Mouse (Mus musculus) kidney, embryonic 16.5 days (tissue): ENCODE data around the gene Zcchc2. TPM values are rescaled to one million over a fixed set of nuclear protein-coding genes. Genes with fewer than 3 reads are reported as not detected.

Experiments
- ATAC-seq: fragments of 200-750 bp; cut with Nextera tagmentation; 2 replicates; pipeline ENCODE4 v1.8.0; 2017; ENCODE audit warnings: moderate TSS enrichment; ENCODE audit not compliant: low FRiP score, low TSS enrichment
- H3K27ac ChIP-seq: fragments of 300-500 bp; sonication (generic); 2 replicates; pipeline ENCODE4 v1.5.1; 2014; ENCODE audit warnings: low read length
- H3K27me3 ChIP-seq: fragments of 300-500 bp; sonication (generic); 2 replicates; pipeline ENCODE4 v1.6.1; 2014; ENCODE audit warnings: low read length, control low read depth, mixed read lengths; ENCODE audit not compliant: insufficient read depth
- H3K36me3 ChIP-seq: fragments of 300-500 bp; sonication (generic); 2 replicates; pipeline ENCODE4 v1.6.1; 2014; ENCODE audit warnings: low read length, control low read depth, mixed read lengths; ENCODE audit not compliant: insufficient read depth
- H3K4me1 ChIP-seq: fragments of 300-500 bp; sonication (generic); 2 replicates; pipeline ENCODE4 v1.6.1; 2014; ENCODE audit warnings: low read length, control low read depth, mixed read lengths; ENCODE audit not compliant: insufficient read depth
- H3K4me2 ChIP-seq: fragments of 300-500 bp; sonication (generic); replicated peaks from 2 replicates; pipeline ENCODE4 v1.6.1; 2014; ENCODE audit warnings: low read depth, low read length
- H3K4me3 ChIP-seq: fragments of 300-500 bp; sonication (generic); 2 replicates; pipeline ENCODE4 v1.5.1; 2014; ENCODE audit warnings: mild to moderate bottlenecking, low read length
- H3K9ac ChIP-seq: fragments of 300-500 bp; sonication (generic); replicated peaks from 2 replicates; pipeline ENCODE4 v1.6.1; 2014; ENCODE audit warnings: low read length
- H3K9me3 ChIP-seq: fragments of 300-500 bp; sonication (generic); 2 replicates; pipeline ENCODE4 v1.6.1; 2016; ENCODE audit warnings: low read length, control low read depth
- WGBS: fragments of 180-500 bp; shearing (Covaris S2); extraction: QIAGEN DNeasy Blood & Tissue Kit; methylation state at CpG from one replicate; pipeline ENCODE4 v1.1.7; 2014; 5-methylcytosine and 5-hydroxymethylcytosine counted together
- polyA plus RNA-seq: library from polyadenylated mRNA; unstranded; fragments of >200 nt; fragmentation: Nextera tagmentation; extraction: Ambion mirVana; gene quantifications from 2 replicates; pipeline ENCODE4 v1.2.1, GENCODE M21; 2015

Zcchc2 gene
- polyA plus RNA-seq, 1 experiment from 2014 or later, result 3.0 TPM

GRCm38 (mm10) chr1:106054978-106055377, 64.8 kb downstream of the Zcchc2 start:
- no peak overlapping the region for H3K4me3 ChIP-seq
- no peak overlapping the region for H3K27ac ChIP-seq
- no peaks in the 10 kb centered on the region for H3K27me3 ChIP-seq
- WGBS, result 69% methylated on average over 6 of the region's 6 CpGs
- no peak overlapping the region for H3K9ac ChIP-seq
- no peak for ATAC-seq
- H3K4me1 ChIP-seq, result no peaks in the 10 kb centered on the region
- no peaks in the 10 kb centered on the region for H3K9me3 ChIP-seq
- no peaks in the 10 kb centered on the region for H3K36me3 ChIP-seq
- H3K4me2 ChIP-seq, result no peak overlapping the region

- no peak overlapping the region for H3K9ac ChIP-seq
- no peak overlapping the region for H3K4me3 ChIP-seq
- H3K27me3 ChIP-seq, result no peaks in the 10 kb centered on the region
- no peaks in the 10 kb centered on the region for H3K9me3 ChIP-seq
- H3K36me3 ChIP-seq, result no peaks in the 10 kb centered on the region
- no peak overlapping the region for H3K27ac ChIP-seq
- WGBS, result 72% methylated on average over 5 of the region's 5 CpGs
- H3K4me2 ChIP-seq, result no peak overlapping the region
- no peak for ATAC-seq
- H3K4me1 ChIP-seq, result no peaks in the 10 kb centered on the region
These were observed 68.1 kb downstream of the Zcchc2 start for GRCm38 (mm10) chr1:106058355-106058754.

GRCm38 (mm10) chr1:106059516-106060277, 69.5 kb downstream of the Zcchc2 start:
- Histone ChIP-seq H3K27me3 (no peaks in the 10 kb centered on the region), H3K27ac (no peak overlapping the region), H3K4me3 (no peak overlapping the region), H3K9ac (no peak overlapping the region), H3K4me1 (no peaks in the 10 kb centered on the region), H3K36me3 (no peaks in the 10 kb centered on the region), H3K9me3 (no peaks in the 10 kb centered on the region), H3K4me2 (no peak overlapping the region)
- 77% methylated on average over 4 of the region's 4 CpGs for WGBS
- ATAC-seq, result no peak

- Histone ChIP-seq H3K4me1 (no peaks in the 10 kb centered on the region; the same call in 1 of the 2 replicates), H3K4me2 (no peak overlapping the region), H3K27me3 (no peaks in the 10 kb centered on the region), H3K27ac (no peak overlapping the region), H3K4me3 (no peak overlapping the region), H3K36me3 (no peaks in the 10 kb centered on the region), H3K9ac (no peak overlapping the region), H3K9me3 (no peaks in the 10 kb centered on the region)
- WGBS, result 83% methylated on average over 4 of the region's 4 CpGs
- ATAC-seq, result no peak
These were observed 71.1 kb downstream of the Zcchc2 start for GRCm38 (mm10) chr1:106061185-106061910.

- no peaks in the 10 kb centered on the region for H3K9me3 ChIP-seq
- H3K27me3 ChIP-seq, result no peaks in the 10 kb centered on the region
- no peak for ATAC-seq
- H3K9ac ChIP-seq, result no peak overlapping the region
- no peaks in the 10 kb centered on the region; the same call in 1 of the 2 replicates for H3K4me1 ChIP-seq
- H3K36me3 ChIP-seq, result no peaks in the 10 kb centered on the region
- WGBS, result 90% methylated on average over 9 of the region's 9 CpGs
- H3K4me3 ChIP-seq, result no peak overlapping the region
- H3K27ac ChIP-seq, result no peak overlapping the region
- no peak overlapping the region for H3K4me2 ChIP-seq
These were observed 72.8 kb downstream of the Zcchc2 start for GRCm38 (mm10) chr1:106062891-106063590.

- no peak for ATAC-seq
- Histone ChIP-seq H3K9ac (no peak overlapping the region), H3K27me3 (no peaks in the 10 kb centered on the region), H3K4me1 (no peaks in the 10 kb centered on the region; the same call in 1 of the 2 replicates), H3K4me2 (no peak overlapping the region), H3K36me3 (no peaks in the 10 kb centered on the region), H3K4me3 (no peak overlapping the region), H3K27ac (no peak overlapping the region), H3K9me3 (no peaks in the 10 kb centered on the region)
- WGBS, result 78% methylated on average over 4 of the region's 4 CpGs
These were observed 73.5 kb downstream of the Zcchc2 start for GRCm38 (mm10) chr1:106063591-106064170.

- no peak for ATAC-seq
- 51% methylated on average over 3 of the region's 3 CpGs for WGBS
- Histone ChIP-seq H3K27ac (no peak overlapping the region), H3K9me3 (no peaks in the 10 kb centered on the region), H3K9ac (no peak overlapping the region), H3K4me2 (no peak overlapping the region), H3K4me3 (no peak overlapping the region), H3K27me3 (no peaks in the 10 kb centered on the region), H3K36me3 (no peaks in the 10 kb centered on the region), H3K4me1 (no peaks in the 10 kb centered on the region; the same call in 1 of the 2 replicates)
These were observed 74.1 kb downstream of the Zcchc2 start for GRCm38 (mm10) chr1:106064291-106064690.

GRCm38 (mm10) chr1:106064711-106065110, 74.5 kb downstream of the Zcchc2 start:
- Histone ChIP-seq H3K4me3 (no peak overlapping the region), H3K9ac (no peak overlapping the region), H3K9me3 (no peaks in the 10 kb centered on the region), H3K27me3 (no peaks in the 10 kb centered on the region), H3K4me1 (no peaks in the 10 kb centered on the region; the same call in 1 of the 2 replicates), H3K4me2 (no peak overlapping the region), H3K36me3 (no peaks in the 10 kb centered on the region), H3K27ac (no peak overlapping the region)
- no peak for ATAC-seq
- WGBS, result 92% methylated on average over 2 of the region's 2 CpGs

- WGBS, result 28% methylated on average over 7 of the region's 7 CpGs
- Histone ChIP-seq H3K9me3 (no peaks in the 10 kb centered on the region), H3K4me1 (no peaks in the 10 kb centered on the region; the same call in 1 of the 2 replicates), H3K4me2 (no peak overlapping the region), H3K4me3 (no peak overlapping the region), H3K36me3 (no peaks in the 10 kb centered on the region), H3K27me3 (no peaks in the 10 kb centered on the region), H3K9ac (no peak overlapping the region), H3K27ac (no peak overlapping the region)
- ATAC-seq, result peak; percentile 74; the same call in 1 of the 2 replicates
These were observed 75.5 kb downstream of the Zcchc2 start for GRCm38 (mm10) chr1:106065679-106066078.
